Mouse (Mus musculus) thymus, adult 2 months (tissue): ENCODE measurements at regions not wholly inside any gene's neighbourhood (a gene's known extent, or its start where the extent isn't known, plus 50 kb on each side); places are given as distances from the start of the nearest gene placed in this dataset.

Experiments
- CTCF ChIP-seq: fragments of 200-500 bp; IDR thresholded peaks from 2 replicates; pipeline ENCODE4 v1.5.1; 2012; ENCODE audit warnings: mild to moderate bottlenecking, control low read depth, low read length, moderate library complexity, borderline replicate concordance; ENCODE audit not compliant: control insufficient read depth, poor library complexity, insufficient read depth; ENCODE audit errors: extremely low read depth
- POLR2A ChIP-seq: fragments of 200-500 bp; IDR thresholded peaks from 2 replicates; pipeline ENCODE4 v1.6.1; 2012; ENCODE audit warnings: mild to moderate bottlenecking, low read length, control low read depth, moderate library complexity; ENCODE audit not compliant: control insufficient read depth, poor library complexity, insufficient read depth; ENCODE audit errors: extremely low read depth

GRCm38 (mm10) chr13:51953569-51953968, 107.1 kb downstream of the Gadd45g start:
- TF ChIP-seq POLR2A (no peak), CTCF (no peak)
